Mouse (Mus musculus): Measurements from ENCODE around the gene Hras.

GRCm38 (mm10) chr7:141145403-141145802, 48.4 kb downstream of the Hras start:
- TF ChIP-seq CTCF (IDR thresholded peaks at IDR 0.05) (no peak), EP300 (IDR thresholded peaks at IDR 0.05) (no peak)

All from lung, postnatal 0 days (tissue).